Mouse (Mus musculus): ENCODE data around the gene Shank1.

GRCm38 (mm10) chr7:44401673-44402072, 91.6 kb downstream of the Shank1 start:
- TF ChIP-seq CTCF (conservative IDR thresholded peaks at IDR 0.05; ENCODE audit: insufficient read depth, insufficient read length, low read depth, low read length) (no peak), POLR2A (IDR thresholded peaks at IDR 0.05; ENCODE audit: low read depth, low read length) (no peak)

Data from kidney, adult 2 months (tissue).